Mouse (Mus musculus): ENCODE measurements around the gene Eif1. TPM values are rescaled to one million over a fixed set of nuclear protein-coding genes. Genes with fewer than 3 reads are reported as not detected.

The Eif1 gene
- polyA plus RNA-seq (2016; fragmentation: Nextera tagmentation; extraction: Ambion mirVana) = 1,544 and 1,585 TPM in 2 replicates

DNA sequence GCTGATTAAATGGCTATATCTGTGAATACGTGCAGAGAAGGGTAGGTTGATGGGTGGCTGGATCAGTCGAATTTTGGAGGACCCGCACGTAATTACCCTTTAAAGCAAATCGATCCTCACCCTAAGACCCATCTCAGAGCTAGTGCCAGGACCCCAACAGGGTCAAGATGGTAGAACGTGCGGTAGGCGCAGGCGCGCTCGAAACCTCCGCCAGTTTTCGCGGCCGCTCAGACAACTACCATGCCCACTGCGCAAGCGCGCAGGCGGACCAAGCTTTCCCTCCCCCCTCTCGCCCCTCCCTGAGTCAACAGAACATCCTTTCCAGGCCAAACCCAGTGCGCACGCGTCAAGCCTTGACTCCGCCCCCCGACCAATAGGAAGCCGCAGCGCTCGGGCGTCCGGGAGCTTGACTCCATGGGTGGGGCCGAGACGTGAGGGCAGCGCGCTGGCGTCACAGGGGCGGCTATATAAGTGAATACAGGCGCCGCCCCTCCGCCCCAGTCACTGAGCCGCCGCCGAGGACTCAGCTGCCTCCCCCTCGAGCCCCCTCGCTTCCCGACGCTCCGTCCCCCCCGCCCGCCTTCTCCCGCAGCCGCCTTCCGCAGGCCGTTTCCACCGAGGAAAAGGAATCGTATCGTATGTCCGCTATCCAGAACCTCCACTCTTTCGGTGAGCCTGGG, at the start of gene Eif1:
TSS of gene Eif1 (plus strand) at position 394 of the 680 bp plus-strand sequence.
- H3K27me3 ChIP-seq = no peaks in the 10 kb centered on the region
- H3K4me1 ChIP-seq = peaks cover 11% of the 10 kb centered on the region
- peak within 1 kb of the TSS; percentile 98 for H3K27ac ChIP-seq
- H3K4me3 ChIP-seq (replicated peaks) = peak within 1 kb of the TSS; percentile 84
- H3K36me3 ChIP-seq (replicated peaks) = peaks cover 20% of the 10 kb centered on the region
- 1% methylated on average over 57 of the region's 58 CpGs for WGBS
- peak within 1 kb of the TSS; percentile 97 for H3K9ac ChIP-seq
- peak within 1 kb of the TSS; percentile 80 for H3K4me2 ChIP-seq
- no peaks in the 10 kb centered on the region for H3K9me3 ChIP-seq
- peak; percentile 93 for ATAC-seq (ENCODE audit: low FRiP score)

DNA sequence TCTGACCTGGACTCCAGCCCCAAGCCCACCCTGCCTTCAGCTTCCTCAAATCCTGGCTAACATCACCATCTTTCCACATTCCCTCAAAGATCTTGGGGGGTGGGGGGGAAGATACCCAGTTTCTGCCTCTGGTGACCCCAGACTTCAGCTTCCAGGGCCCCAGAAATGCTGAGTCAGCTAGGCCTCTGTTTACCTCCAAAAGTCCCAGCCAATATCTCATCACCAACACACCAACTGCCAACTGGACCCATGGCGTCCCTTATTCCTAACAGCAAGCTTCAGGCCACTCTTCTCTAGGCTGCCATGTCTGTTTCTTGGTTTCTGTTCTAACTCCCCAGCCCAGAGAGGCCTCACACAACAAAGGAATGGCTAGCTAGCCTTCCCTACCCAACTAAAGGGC, 47.8 kb upstream of the Eif1 start:
- 81% methylated on average over 1 of the region's 1 CpGs for WGBS
- no peak overlapping the region for H3K27ac ChIP-seq
- no peaks in the 10 kb centered on the region for H3K36me3 ChIP-seq (replicated peaks)

DNA sequence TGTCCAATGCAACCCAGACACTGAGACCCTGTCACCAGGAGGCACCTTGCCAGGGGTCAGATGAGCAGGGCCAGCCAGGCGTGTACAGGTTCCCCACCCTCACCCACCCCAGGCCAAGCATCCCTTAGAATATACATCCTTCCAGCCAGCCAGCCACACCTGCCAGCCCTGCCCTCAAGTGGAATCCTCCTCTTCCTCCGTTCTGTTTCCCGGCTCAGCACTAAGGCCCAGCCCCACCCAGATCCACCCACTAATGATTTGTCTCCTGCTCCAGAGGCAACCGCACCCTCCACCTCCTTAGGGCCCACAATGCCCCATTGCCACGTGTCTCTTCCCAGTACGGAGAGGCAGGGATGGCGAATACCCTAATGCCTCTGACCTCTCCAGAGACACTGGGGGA, 45.0 kb upstream of the Eif1 start:
- H3K27me3 ChIP-seq = no peaks in the 10 kb centered on the region
- H3K9me3 ChIP-seq = no peaks in the 10 kb centered on the region
- no peak overlapping the region for H3K9ac ChIP-seq
- no peak overlapping the region for H3K27ac ChIP-seq
- 70% methylated on average over 7 of the region's 7 CpGs for WGBS
- no peaks in the 10 kb centered on the region for H3K36me3 ChIP-seq (replicated peaks)
- ATAC-seq (ENCODE audit: low FRiP score) = no peak
- no peak overlapping the region for H3K4me2 ChIP-seq
- H3K4me1 ChIP-seq = peaks cover 3% of the 10 kb centered on the region; the same call in 1 of the 2 replicates
- H3K4me3 ChIP-seq (replicated peaks) = no peak overlapping the region

More for the DNA sequence above, 47.8 kb upstream of the Eif1 start:
- H3K4me2 ChIP-seq = no peak overlapping the region
- H3K4me3 ChIP-seq (replicated peaks) = no peak overlapping the region
- H3K4me1 ChIP-seq = peaks cover 3% of the 10 kb centered on the region; the same call in 1 of the 2 replicates
- ATAC-seq (ENCODE audit: low FRiP score) = no peak
- no peaks in the 10 kb centered on the region for H3K9me3 ChIP-seq
- H3K9ac ChIP-seq = no peak overlapping the region
- no peaks in the 10 kb centered on the region for H3K27me3 ChIP-seq

DNA sequence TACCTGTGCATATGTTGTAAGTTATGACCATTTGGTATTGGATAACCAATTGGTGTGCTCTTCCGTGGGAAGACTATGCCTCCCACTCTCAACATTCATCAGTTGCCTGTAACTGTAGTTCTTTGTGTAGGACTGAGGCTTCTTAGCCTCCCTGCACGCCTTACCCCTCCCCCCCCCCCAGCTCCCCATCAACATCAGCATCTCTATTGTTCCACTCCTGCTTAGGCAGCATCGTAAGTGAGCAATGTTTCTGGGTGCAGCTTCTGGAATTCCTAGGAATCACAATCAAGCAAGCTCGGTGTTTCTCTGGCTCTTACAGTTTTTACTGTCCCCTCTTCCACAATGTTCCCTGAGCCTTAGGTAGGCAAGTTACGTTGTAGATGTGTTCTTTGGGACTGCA, 44.2 kb upstream of the Eif1 start:
- H3K27ac ChIP-seq = no peak overlapping the region
- no peaks in the 10 kb centered on the region for H3K27me3 ChIP-seq
- no peaks in the 10 kb centered on the region for H3K36me3 ChIP-seq (replicated peaks)
- no peak overlapping the region for H3K4me3 ChIP-seq (replicated peaks)
- no peaks in the 10 kb centered on the region for H3K9me3 ChIP-seq
- H3K9ac ChIP-seq = no peak overlapping the region
- H3K4me2 ChIP-seq = no peak overlapping the region
- no peak for ATAC-seq (ENCODE audit: low FRiP score)
- WGBS = 31% methylated on average over 5 of the region's 5 CpGs
- H3K4me1 ChIP-seq = peaks cover 3% of the 10 kb centered on the region; the same call in 1 of the 2 replicates

DNA sequence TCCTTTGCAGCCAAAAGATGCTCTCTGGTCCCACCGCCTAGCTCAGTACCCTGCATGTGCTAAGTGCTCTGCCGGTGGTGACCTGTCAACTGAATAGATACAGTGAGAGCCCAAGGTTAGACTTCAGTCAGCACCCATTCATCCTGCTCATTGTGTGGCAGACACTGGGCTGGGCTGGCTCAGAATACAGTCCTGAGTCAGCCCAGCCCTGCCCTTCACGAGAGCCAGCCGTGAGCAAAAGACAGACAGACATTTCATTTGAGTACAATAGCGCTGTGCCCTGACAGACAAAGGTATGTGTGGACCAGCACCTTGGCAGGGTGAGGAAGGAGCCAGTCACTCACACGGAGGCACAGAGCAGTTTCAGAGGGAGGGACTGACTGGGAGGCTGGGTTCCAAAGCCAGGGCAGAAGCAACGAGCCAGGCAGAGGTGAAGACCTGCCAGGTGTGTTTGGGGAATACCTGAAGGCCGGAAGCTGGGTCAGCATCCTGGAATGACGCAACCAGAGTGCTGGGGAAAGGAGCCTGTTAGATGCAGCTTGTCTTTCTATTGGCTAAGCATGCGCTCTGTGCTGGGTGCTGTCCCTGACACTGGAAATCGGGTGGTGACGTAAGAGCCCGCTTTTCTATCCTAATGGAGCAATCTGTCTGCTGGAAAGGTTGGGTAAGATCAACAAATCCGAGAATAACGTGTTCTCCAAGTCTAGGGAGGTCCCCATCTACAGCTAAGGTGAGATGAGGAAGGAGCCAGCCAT, 41.8 kb upstream of the Eif1 start:
- Histone ChIP-seq H3K4me3 (replicated peaks) (no peak overlapping the region), H3K36me3 (replicated peaks) (no peaks in the 10 kb centered on the region), H3K4me1 (peaks cover 10% of the 10 kb centered on the region; the same call in 1 of the 2 replicates), H3K4me2 (no peak overlapping the region), H3K27ac (no peak overlapping the region), H3K9me3 (no peaks in the 10 kb centered on the region), H3K9ac (no peak overlapping the region), H3K27me3 (no peaks in the 10 kb centered on the region)
- no peak for ATAC-seq (ENCODE audit: low FRiP score)
- WGBS = 76% methylated on average over 15 of the region's 15 CpGs

DNA sequence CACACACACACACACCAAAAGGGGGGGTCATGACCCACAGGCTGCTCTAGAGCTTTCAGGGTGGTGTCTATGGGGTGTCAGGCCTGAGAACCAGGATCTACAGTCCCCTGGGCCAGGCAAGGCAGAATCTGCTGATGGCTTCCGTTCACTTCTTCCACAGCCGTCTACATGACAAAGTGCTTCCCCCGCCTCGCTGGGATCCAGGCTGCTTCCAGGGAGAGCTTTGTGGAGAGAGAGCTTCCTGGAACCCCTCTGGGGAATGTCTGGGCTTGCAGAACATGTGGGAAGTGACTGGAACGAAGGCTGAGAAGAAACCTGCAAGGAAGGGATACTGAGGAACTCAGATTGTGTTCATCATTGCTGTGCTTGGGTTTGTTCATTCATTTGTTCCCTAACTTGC, 40.9 kb upstream of the Eif1 start:
- 79% methylated on average over 5 of the region's 5 CpGs for WGBS
- no peak for ATAC-seq (ENCODE audit: low FRiP score)
- H3K9me3 ChIP-seq = no peaks in the 10 kb centered on the region

DNA sequence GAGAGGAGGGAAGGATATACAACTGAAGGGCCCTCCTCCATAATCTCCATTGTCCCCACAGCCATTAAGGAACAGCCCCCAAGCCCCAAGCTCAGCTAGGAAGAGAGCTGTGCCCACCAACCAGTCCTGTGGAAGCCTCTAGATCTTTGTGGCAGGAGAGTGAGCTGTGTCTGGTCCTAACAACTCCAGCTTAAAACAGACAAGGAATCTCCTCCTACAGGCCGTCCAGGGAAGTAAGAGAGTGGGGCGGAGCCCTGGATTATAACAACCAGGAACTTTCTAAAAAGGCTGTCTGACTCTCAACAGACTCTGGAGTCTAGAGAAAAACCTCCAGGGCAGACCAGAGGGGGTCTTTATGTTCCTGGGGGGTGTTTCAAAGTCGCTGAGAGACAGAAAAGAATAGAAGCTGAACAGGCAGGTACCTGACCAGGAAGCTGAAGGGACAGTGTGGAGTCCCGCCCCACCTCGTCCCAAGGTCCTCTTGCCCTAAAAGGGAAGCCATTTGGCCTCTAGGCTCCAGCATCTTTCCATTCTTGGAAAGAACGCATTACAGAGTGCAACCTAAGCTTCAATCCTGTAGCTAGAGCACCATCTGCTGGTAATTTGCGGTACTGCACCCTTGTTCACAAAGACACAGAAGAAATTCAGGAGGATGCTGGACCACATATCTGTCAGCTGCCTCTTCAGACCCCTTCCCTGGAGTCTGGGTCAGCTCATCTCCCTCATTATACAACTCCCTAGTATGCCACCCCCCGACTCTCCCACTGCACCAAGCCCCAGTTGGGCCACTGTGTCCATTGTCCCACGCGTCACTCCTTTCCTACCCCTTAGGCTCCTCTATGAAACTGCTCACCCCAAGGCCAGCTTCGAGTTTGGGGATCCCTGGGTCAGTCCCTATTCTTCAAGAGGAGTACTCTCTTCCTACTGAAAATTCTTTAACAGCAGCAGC, 37.8 kb upstream of the Eif1 start:
- ATAC-seq (ENCODE audit: low FRiP score) = peak; percentile 63
- 21% methylated on average over 11 of the region's 11 CpGs for WGBS
- no peaks in the 10 kb centered on the region for H3K36me3 ChIP-seq (replicated peaks)
- H3K27ac ChIP-seq = no peak overlapping the region
- 0 out of 2 replicates have a peak, but pooled peaks cover 12% of the 10 kb centered on the region for H3K4me1 ChIP-seq
- H3K9ac ChIP-seq = no peak overlapping the region
- no peak overlapping the region for H3K4me3 ChIP-seq (replicated peaks)
- no peak overlapping the region for H3K4me2 ChIP-seq
- H3K9me3 ChIP-seq = no peaks in the 10 kb centered on the region
- no peaks in the 10 kb centered on the region for H3K27me3 ChIP-seq

More for the DNA sequence above, 40.9 kb upstream of the Eif1 start:
- H3K9ac ChIP-seq = no peak overlapping the region
- H3K4me3 ChIP-seq (replicated peaks) = no peak overlapping the region
- no peaks in the 10 kb centered on the region for H3K36me3 ChIP-seq (replicated peaks)
- no peaks in the 10 kb centered on the region for H3K27me3 ChIP-seq
- no peak overlapping the region for H3K4me2 ChIP-seq
- no peak overlapping the region for H3K27ac ChIP-seq
- H3K4me1 ChIP-seq = peaks cover 10% of the 10 kb centered on the region; the same call in 1 of the 2 replicates

DNA sequence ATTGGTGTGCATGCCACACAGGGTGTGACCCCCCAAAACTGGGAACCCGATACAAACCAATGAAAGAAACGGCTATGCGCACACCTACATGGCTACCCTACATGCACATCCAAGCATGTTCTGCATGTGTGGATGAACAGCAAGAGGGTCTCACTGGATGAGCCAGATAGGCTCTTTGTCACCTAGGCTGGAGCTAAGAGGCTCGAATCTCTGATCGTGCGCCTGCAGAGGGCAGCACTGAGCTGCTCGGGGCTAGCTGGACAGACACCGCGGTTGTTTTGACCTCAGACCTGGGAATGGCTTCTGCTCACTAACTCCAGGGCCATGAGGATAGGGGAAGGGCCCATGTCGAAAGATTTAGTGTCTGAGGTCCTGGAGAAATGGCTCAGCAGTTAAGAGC, 37.1 kb upstream of the Eif1 start:
- Histone ChIP-seq H3K4me2 (no peak overlapping the region), H3K4me1 (0 out of 2 replicates have a peak, but pooled peaks cover 13% of the 10 kb centered on the region), H3K9ac (no peak overlapping the region), H3K36me3 (replicated peaks) (no peaks in the 10 kb centered on the region), H3K27ac (no peak overlapping the region), H3K9me3 (no peaks in the 10 kb centered on the region), H3K27me3 (no peaks in the 10 kb centered on the region), H3K4me3 (replicated peaks) (no peak overlapping the region)
- peak; percentile 66; the same call in 1 of the 2 replicates for ATAC-seq (ENCODE audit: low FRiP score)
- WGBS = 22% methylated on average over 10 of the region's 10 CpGs

DNA sequence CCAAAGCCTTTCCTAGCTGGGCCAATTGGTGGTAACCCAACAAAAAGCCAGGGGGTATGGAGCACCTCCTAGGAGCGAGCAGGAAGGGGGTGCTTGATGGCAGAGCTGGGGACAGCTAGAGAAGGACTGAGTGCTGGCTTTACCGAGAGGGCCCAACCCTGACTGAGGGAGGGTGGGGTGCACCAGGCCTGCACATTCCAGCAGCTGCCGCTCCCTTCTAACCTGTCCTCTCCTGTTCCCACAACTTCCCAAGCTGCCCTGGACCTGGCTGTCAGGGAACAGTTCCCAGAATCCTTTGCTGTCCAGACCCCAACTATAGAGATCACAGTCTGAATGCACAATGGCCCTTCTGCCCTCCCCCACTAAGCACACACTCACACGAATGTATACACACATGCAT, 34.7 kb upstream of the Eif1 start:
- H3K4me2 ChIP-seq = no peak overlapping the region
- H3K4me3 ChIP-seq (replicated peaks) = no peak overlapping the region
- 79% methylated on average over 4 of the region's 4 CpGs for WGBS
- H3K36me3 ChIP-seq (replicated peaks) = no peaks in the 10 kb centered on the region
- no peaks in the 10 kb centered on the region for H3K27me3 ChIP-seq
- no peak overlapping the region for H3K27ac ChIP-seq
- no peak for ATAC-seq (ENCODE audit: low FRiP score)
- no peaks in the 10 kb centered on the region for H3K9me3 ChIP-seq
- H3K4me1 ChIP-seq = 0 out of 2 replicates have a peak, but pooled peaks cover 13% of the 10 kb centered on the region
- no peak overlapping the region for H3K9ac ChIP-seq

DNA sequence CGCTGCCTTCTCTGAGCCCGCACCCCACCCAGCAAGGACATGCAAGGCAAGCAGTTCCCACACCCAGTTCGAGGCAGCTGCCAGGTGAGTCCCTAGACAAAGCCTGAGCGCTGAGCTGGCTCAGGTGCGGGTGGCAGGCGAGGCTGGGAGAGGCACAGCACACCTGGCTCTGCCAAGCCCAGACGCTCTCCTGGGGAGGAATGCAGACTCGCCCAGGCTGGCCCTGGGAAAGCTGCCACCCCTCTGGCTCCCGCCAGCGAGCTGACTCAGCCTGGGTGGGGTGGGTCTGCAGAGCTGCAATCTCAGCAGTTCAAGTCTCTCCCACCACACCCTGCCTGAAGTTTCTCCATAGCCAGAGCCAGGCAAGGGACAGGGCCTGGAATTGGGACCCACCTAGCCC, 32.7 kb upstream of the Eif1 start:
- H3K9me3 ChIP-seq = no peaks in the 10 kb centered on the region
- no peak overlapping the region for H3K4me2 ChIP-seq
- H3K9ac ChIP-seq = no peak overlapping the region
- no peaks in the 10 kb centered on the region for H3K36me3 ChIP-seq (replicated peaks)
- WGBS = 31% methylated on average over 10 of the region's 10 CpGs
- ATAC-seq (ENCODE audit: low FRiP score) = no peak
- no peak overlapping the region for H3K27ac ChIP-seq
- H3K27me3 ChIP-seq = no peaks in the 10 kb centered on the region
- peaks cover 15% of the 10 kb centered on the region; the same call in 1 of the 2 replicates for H3K4me1 ChIP-seq
- no peak overlapping the region for H3K4me3 ChIP-seq (replicated peaks)

DNA sequence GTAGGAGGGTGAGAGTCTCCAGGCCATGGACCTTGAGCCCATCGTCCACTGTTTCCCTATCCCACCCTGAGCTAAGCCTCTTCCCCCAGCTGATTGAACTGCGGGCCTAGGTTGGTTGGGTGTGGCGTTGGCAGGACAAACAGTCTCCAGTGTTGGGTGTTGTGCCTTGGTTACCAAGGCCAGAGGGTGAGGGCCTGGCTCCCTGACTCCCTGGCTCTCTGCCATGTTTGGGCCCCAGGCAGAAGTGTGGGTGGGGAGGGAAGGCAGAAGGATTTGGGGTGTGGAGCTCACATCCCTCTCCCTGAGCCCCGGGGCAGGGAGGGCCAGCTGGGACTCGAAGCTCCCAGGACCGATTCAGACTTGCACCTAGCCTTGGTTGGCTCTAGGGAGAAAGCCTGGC, 30.7 kb upstream of the Eif1 start:
- no peak for ATAC-seq (ENCODE audit: low FRiP score)
- Histone ChIP-seq H3K27me3 (no peaks in the 10 kb centered on the region), H3K27ac (no peak overlapping the region), H3K4me3 (replicated peaks) (no peak overlapping the region), H3K4me2 (no peak overlapping the region), H3K36me3 (replicated peaks) (no peaks in the 10 kb centered on the region), H3K9ac (no peak overlapping the region), H3K9me3 (no peaks in the 10 kb centered on the region), H3K4me1 (peaks cover 20% of the 10 kb centered on the region)
- WGBS = 93% methylated on average over 6 of the region's 6 CpGs

DNA sequence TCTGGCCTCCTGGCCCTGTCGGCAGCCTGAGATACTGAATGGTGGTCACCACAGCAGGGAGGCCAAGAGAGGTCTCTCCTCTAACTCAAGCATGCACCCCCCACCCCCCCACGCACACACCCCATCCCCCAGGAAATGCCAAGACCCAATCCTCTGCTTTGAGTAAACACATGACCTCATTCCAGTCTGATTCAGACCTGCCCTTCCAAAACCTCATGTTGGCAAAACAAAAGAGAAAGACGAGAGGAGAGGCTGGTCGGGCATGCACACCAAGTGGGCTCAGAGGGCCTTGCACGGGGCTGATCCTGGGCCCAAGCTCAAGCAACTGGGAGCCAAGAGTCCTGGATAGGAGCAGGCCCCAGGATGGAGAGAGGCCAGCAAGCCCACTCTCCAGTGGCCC, 29.4 kb upstream of the Eif1 start:
- 0 out of 2 replicates have a peak overlapping the region, but pooled peaks have one; percentile 12 for H3K9ac ChIP-seq
- no peaks in the 10 kb centered on the region for H3K9me3 ChIP-seq
- no peak overlapping the region for H3K4me2 ChIP-seq
- no peaks in the 10 kb centered on the region for H3K36me3 ChIP-seq (replicated peaks)
- no peak for ATAC-seq (ENCODE audit: low FRiP score)
- H3K4me1 ChIP-seq = peaks cover 20% of the 10 kb centered on the region
- H3K4me3 ChIP-seq (replicated peaks) = no peak overlapping the region
- H3K27me3 ChIP-seq = no peaks in the 10 kb centered on the region
- WGBS = 33% methylated on average over 5 of the region's 5 CpGs
- no peak overlapping the region for H3K27ac ChIP-seq
